Mouse (Mus musculus) hindbrain, postnatal 0 days (tissue): ENCODE results near the gene Clns1a. TPM values are rescaled to one million over a fixed set of nuclear protein-coding genes. Genes with fewer than 3 reads are reported as not detected.

Experiments used
- ATAC-seq: fragments of 200-750 bp; cut with Nextera tagmentation; 2 replicates; pipeline ENCODE4 v1.8.0; 2017; ENCODE audit warnings: mild to moderate bottlenecking, moderate TSS enrichment, moderate library complexity
- DNase-seq: peaks from one replicate; pipeline ENCODE4 v3.0.0-alpha.2; 2015; ENCODE audit warnings: low spot score
- H3K27ac ChIP-seq: fragments of 300-500 bp; sonication (generic); 2 replicates; pipeline ENCODE4 v1.5.1; 2014; ENCODE audit warnings: mild to moderate bottlenecking
- H3K27me3 ChIP-seq: fragments of 300-500 bp; sonication (generic); 2 replicates; pipeline ENCODE4 v1.6.1; 2014; ENCODE audit warnings: low read length, mixed read lengths; ENCODE audit not compliant: insufficient read depth
- H3K36me3 ChIP-seq: fragments of 300-500 bp; sonication (generic); 2 replicates; pipeline ENCODE4 v1.6.1; 2014; ENCODE audit warnings: low read length, mixed read lengths; ENCODE audit not compliant: insufficient read depth
- H3K4me1 ChIP-seq: fragments of 300-500 bp; sonication (generic); 2 replicates; pipeline ENCODE4 v1.6.1; 2014; ENCODE audit warnings: antibody characterized with exemption, low read length, mixed read lengths; ENCODE audit not compliant: insufficient read depth
- H3K4me2 ChIP-seq: fragments of 300-500 bp; sonication (generic); 2 replicates; pipeline ENCODE4 v1.6.1; 2014; ENCODE audit warnings: low read depth, mild to moderate bottlenecking, low read length, moderate library complexity, mixed read lengths
- H3K4me3 ChIP-seq: fragments of 300-500 bp; sonication (generic); 2 replicates; pipeline ENCODE4 v1.5.1; 2014; ENCODE audit warnings: low read length
- H3K9ac ChIP-seq: fragments of 300-500 bp; sonication (generic); replicated peaks from 2 replicates; pipeline ENCODE4 v1.6.1; 2014; ENCODE audit warnings: mild to moderate bottlenecking, low read length, moderate library complexity, mixed read lengths
- H3K9me3 ChIP-seq: fragments of 300-500 bp; sonication (generic); 2 replicates; pipeline ENCODE4 v1.6.1; 2016; ENCODE audit warnings: low read length, mixed read lengths
- CTCF ChIP-seq: IDR thresholded peaks from 2 replicates; pipeline ENCODE4 v1.5.1; 2016; ENCODE audit warnings: antibody characterized with exemption, control low read depth, low read depth
- WGBS: fragments of 180-500 bp; shearing (Covaris S2); extraction: QIAGEN DNeasy Blood & Tissue Kit; methylation state at CpG from one replicate; pipeline ENCODE4 v1.1.7; 2014; 5-methylcytosine and 5-hydroxymethylcytosine counted together
- polyA plus RNA-seq: library from polyadenylated mRNA; unstranded; fragments of >200 nt; fragmentation: Nextera tagmentation; extraction: Ambion mirVana; gene quantifications from 2 replicates; pipeline ENCODE4 v1.2.1, GENCODE M21; 2015
- total RNA-seq: library from RNA; depleted of rRNA; stranded (reverse); fragments of >200 nt; gene quantifications from 2 replicates; pipeline ENCODE4 v1.2.3, GENCODE M21; 2014

Gene Clns1a
- total and polyA plus RNA-seq, 2 experiments from 2014 or later: 102 to 172 TPM

- peaks cover 2% of the 10 kb centered on the region; the same call in 1 of the 2 replicates for H3K4me1 ChIP-seq
- peak overlapping the region; percentile 1; the same call in 1 of the 2 replicates for H3K4me2 ChIP-seq
- H3K27me3 ChIP-seq: no peaks in the 10 kb centered on the region
- no peak overlapping the region for H3K27ac ChIP-seq
- no peaks in the 10 kb centered on the region for H3K36me3 ChIP-seq
- no peaks in the 10 kb centered on the region for H3K9me3 ChIP-seq
- TF ChIP-seq CTCF: no peak
- 77% methylated on average over 8 of the region's 8 CpGs for WGBS
- DNase-seq: no peak
- H3K4me3 ChIP-seq: no peak overlapping the region
- no peak overlapping the region for H3K9ac ChIP-seq
- no peak for ATAC-seq
Measured at GRCm38 (mm10) chr7:97735021-97735420, 38.6 kb downstream of the Clns1a start.

GRCm38 (mm10) chr7:97735886-97736420, 39.5 kb downstream of the Clns1a start:
- H3K4me2 ChIP-seq: peak overlapping the region; percentile 98; the same call in 1 of the 2 replicates

GRCm38 (mm10) chr7:97737256-97737637, 40.8 kb downstream of the Clns1a start:
- Histone ChIP-seq H3K9me3 (no peaks in the 10 kb centered on the region), H3K27me3 (no peaks in the 10 kb centered on the region), H3K9ac (peak overlapping the region; percentile 65), H3K36me3 (no peaks in the 10 kb centered on the region), H3K4me1 (peaks cover 2% of the 10 kb centered on the region; the same call in 1 of the 2 replicates), H3K4me3 (peak overlapping the region; percentile 75), H3K4me2 (peak overlapping the region; percentile 98), H3K27ac (peak overlapping the region; percentile 42; the same call in 1 of the 2 replicates)
- TF ChIP-seq CTCF: no peak
- DNase-seq (peak; percentile 15), ATAC-seq (no peak)
- 4% methylated on average over 12 of the region's 12 CpGs for WGBS

More at GRCm38 (mm10) chr7:97735886-97736420, 39.5 kb downstream of the Clns1a start:
- TF ChIP-seq CTCF: no peak
- no peaks in the 10 kb centered on the region for H3K36me3 ChIP-seq
- H3K4me1 ChIP-seq: peaks cover 2% of the 10 kb centered on the region; the same call in 1 of the 2 replicates
- H3K4me3 ChIP-seq: no peak overlapping the region
- 27% methylated on average over 4 of the region's 4 CpGs for WGBS
- ATAC-seq: no peak
- no peak overlapping the region for H3K27ac ChIP-seq
- H3K9me3 ChIP-seq: no peaks in the 10 kb centered on the region
- H3K9ac ChIP-seq: no peak overlapping the region
- H3K27me3 ChIP-seq: no peaks in the 10 kb centered on the region
- no peak for DNase-seq

- no peaks in the 10 kb centered on the region for H3K9me3 ChIP-seq
- no peak for TF ChIP-seq CTCF
- peak within 1 kb of the TSS; percentile 65 for H3K9ac ChIP-seq
- peak within 1 kb of the TSS; percentile 75 for H3K4me3 ChIP-seq
- peaks cover 2% of the 10 kb centered on the region; the same call in 1 of the 2 replicates for H3K4me1 ChIP-seq
- H3K4me2 ChIP-seq: peak within 1 kb of the TSS; percentile 98
- ATAC-seq (peak; percentile 93), DNase-seq (peak; percentile 87)
- WGBS: 1% methylated on average over 49 of the region's 64 CpGs
- no peaks in the 10 kb centered on the region for H3K27me3 ChIP-seq
- H3K27ac ChIP-seq: peak within 1 kb of the TSS; percentile 42
- no peaks in the 10 kb centered on the region for H3K36me3 ChIP-seq
Measured at GRCm38 (mm10) chr7:97737638-97738456, 41.4 kb downstream of the Clns1a start, which contains the start of gene Aqp11. Aqp11 (minus strand) TSS chr7:97738289.

GRCm38 (mm10) chr7:97740948-97741347, 44.5 kb downstream of the Clns1a start:
- no peak overlapping the region for H3K4me3 ChIP-seq
- no peaks in the 10 kb centered on the region for H3K9me3 ChIP-seq
- DNase-seq (no peak), ATAC-seq (no peak)
- no peak overlapping the region for H3K4me2 ChIP-seq
- H3K27me3 ChIP-seq: no peaks in the 10 kb centered on the region
- H3K36me3 ChIP-seq: no peaks in the 10 kb centered on the region
- H3K9ac ChIP-seq: no peak overlapping the region
- WGBS: 60% methylated on average over 10 of the region's 10 CpGs
- H3K27ac ChIP-seq: no peak overlapping the region
- peaks cover 2% of the 10 kb centered on the region; the same call in 1 of the 2 replicates for H3K4me1 ChIP-seq
- no peak for TF ChIP-seq CTCF

- Histone ChIP-seq H3K36me3 (no peaks in the 10 kb centered on the region), H3K4me2 (no peak overlapping the region), H3K27ac (no peak overlapping the region), H3K27me3 (no peaks in the 10 kb centered on the region), H3K9ac (no peak overlapping the region), H3K4me1 (peaks cover under 1% of the 10 kb centered on the region; the same call in 1 of the 2 replicates), H3K9me3 (no peaks in the 10 kb centered on the region), H3K4me3 (no peak overlapping the region)
- ATAC-seq (no peak), DNase-seq (no peak)
- no peak for TF ChIP-seq CTCF
- WGBS: 13% methylated on average over 1 of the region's 1 CpGs
Measured at GRCm38 (mm10) chr7:97741756-97742291, 45.4 kb downstream of the Clns1a start.
